22 mouse cellular contexts compared by ENCODE assay signal in the genomic region with DNA sequence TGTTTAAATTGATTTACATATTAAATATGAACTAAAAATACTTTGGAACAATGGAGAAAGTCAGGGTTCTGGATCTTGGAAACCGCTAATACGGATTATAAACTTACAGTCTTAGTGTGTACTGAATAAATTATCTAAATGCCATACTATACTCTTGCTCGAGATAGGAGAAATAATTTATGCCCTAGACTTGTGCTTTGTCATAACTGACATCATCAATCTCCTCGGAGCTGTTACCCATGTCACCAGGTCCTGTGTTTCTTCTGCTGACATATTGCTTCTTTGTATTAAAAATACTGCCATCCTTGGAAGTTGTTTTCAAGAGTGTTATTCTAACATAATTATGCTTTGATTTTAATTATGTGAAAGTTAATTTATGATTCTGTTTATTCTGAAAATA.
DNase-seq lines count a peak whose midpoint lies in the region; ATAC-seq and TF ChIP-seq lines count a peak whose summit lies in the region.
"Had no signal": no experiment of that assay in that cellular context is flagged by ENCODE, and none has a peak within 500 bp of the region (broad histone marks: within the 10 kb centered on the region; RNA-seq: fewer than 3 reads in every experiment).

No protein-coding gene starts in this region.

- 91% methylated on average over 4 of the region's 4 CpGs for WGBS in forebrain, embryonic 14.5 days
- WGBS in forebrain, embryonic 16.5 days, result 82% methylated on average over 4 of the region's 4 CpGs
- whole genome bisulfite sequencing in kidney, embryonic 14.5 days, result 60% methylated on average over 4 of the region's 4 CpGs
- WGBS in kidney, postnatal 0 days, result 50% methylated on average over 4 of the region's 4 CpGs
- 89% methylated on average over 4 of the region's 4 CpGs for WGBS in midbrain, embryonic 13.5 days

- no peaks in the 10 kb centered on the region for H3K4me1 ChIP-seq in forebrain, embryonic 14.5 days (ENCODE audit: control insufficient read depth, insufficient read depth, low read length)
- no peaks in the 10 kb centered on the region for H3K4me1 ChIP-seq in forebrain, embryonic 16.5 days (replicated peaks; ENCODE audit: control insufficient read depth, insufficient read depth, low read length)
- H3K4me1 ChIP-seq in kidney, embryonic 14.5 days (ENCODE audit: control insufficient read depth, insufficient read depth, low read length), result no peaks in the 10 kb centered on the region
- H3K4me1 ChIP-seq in kidney, postnatal 0 days (replicated peaks; ENCODE audit: insufficient read depth, low read length), result peaks cover 4% of the 10 kb centered on the region; the same call in 1 of the 2 replicates
- no peaks in the 10 kb centered on the region for H3K4me1 ChIP-seq in midbrain, embryonic 13.5 days (replicated peaks)
- H3K4me1 ChIP-seq: hindbrain, embryonic 12.5 days; hindbrain, embryonic 15.5 days had no signal

- no peak overlapping the region for H3K4me2 ChIP-seq in forebrain, embryonic 14.5 days (ENCODE audit: low read length)
- no peak overlapping the region for H3K4me2 ChIP-seq in forebrain, embryonic 16.5 days (ENCODE audit: low read length)
- no peak overlapping the region for H3K4me2 ChIP-seq in kidney, embryonic 14.5 days (replicated peaks; ENCODE audit: low read depth, low read length)
- H3K4me2 ChIP-seq in kidney, postnatal 0 days (ENCODE audit: low read length), result no peak overlapping the region
- no peak overlapping the region for H3K4me2 ChIP-seq in midbrain, embryonic 13.5 days (replicated peaks)
- H3K4me2 ChIP-seq: heart, embryonic 11.5 days; hindbrain, embryonic 12.5 days; hindbrain, embryonic 15.5 days had no signal

- no peak overlapping the region for H3K9ac ChIP-seq in forebrain, embryonic 14.5 days (ENCODE audit: low read length)
- no peak overlapping the region for H3K9ac ChIP-seq in forebrain, embryonic 16.5 days (replicated peaks; ENCODE audit: low read depth, low read length)
- no peak overlapping the region for H3K9ac ChIP-seq in kidney, embryonic 14.5 days (ENCODE audit: low read depth, low read length)
- no peak overlapping the region for H3K9ac ChIP-seq in kidney, postnatal 0 days (ENCODE audit: low read depth, low read length)
- no peak overlapping the region for H3K9ac ChIP-seq in midbrain, embryonic 13.5 days (replicated peaks)
- H3K9ac ChIP-seq: forebrain, postnatal 0 days; hindbrain, embryonic 12.5 days; hindbrain, embryonic 15.5 days had no signal

- ATAC-seq in forebrain, embryonic 14.5 days, result peak; percentile 26; the same call in 1 of the 2 replicates
- ATAC-seq in forebrain, embryonic 16.5 days, result no peak
- ATAC-seq in kidney, embryonic 14.5 days (ENCODE audit: low FRiP score, low TSS enrichment), result peak; percentile 69; the same call in 1 of the 2 replicates
- ATAC-seq in kidney, postnatal 0 days (replicated peaks; ENCODE audit: low FRiP score, low read depth), result 0 out of 2 replicates have a peak, but pooled peaks have one; percentile 43
- ATAC-seq in megakaryocyte progenitor cell, adult 5-6 weeks (replicated peaks; ENCODE audit: poor library complexity), result 0 out of 2 replicates have a peak, but pooled peaks have one; percentile 34
- ATAC-seq in midbrain, embryonic 13.5 days, result no peak

- no peaks in the 10 kb centered on the region for H3K9me3 ChIP-seq in forebrain, embryonic 14.5 days (replicated peaks; ENCODE audit: control insufficient read depth, low read length)
- H3K9me3 ChIP-seq in forebrain, embryonic 16.5 days (ENCODE audit: control insufficient read depth, low read length), result no peaks in the 10 kb centered on the region
- no peaks in the 10 kb centered on the region for H3K9me3 ChIP-seq in kidney, embryonic 14.5 days (ENCODE audit: control insufficient read depth, low read length)
- H3K9me3 ChIP-seq in kidney, postnatal 0 days (replicated peaks; ENCODE audit: low read length), result no peaks in the 10 kb centered on the region
- no peaks in the 10 kb centered on the region for H3K9me3 ChIP-seq in midbrain, embryonic 13.5 days
- H3K9me3 ChIP-seq: G1E; hindbrain, embryonic 12.5 days; hindbrain, embryonic 15.5 days had no signal

- H3K4me3 ChIP-seq in forebrain, embryonic 14.5 days (ENCODE audit: low read depth, low read length), result no peak overlapping the region
- no peak overlapping the region for H3K4me3 ChIP-seq in forebrain, embryonic 16.5 days (replicated peaks; ENCODE audit: low read length)
- no peak overlapping the region for H3K4me3 ChIP-seq in kidney, embryonic 14.5 days (ENCODE audit: low read length)
- no peak overlapping the region for H3K4me3 ChIP-seq in kidney, postnatal 0 days (replicated peaks; ENCODE audit: low read depth, low read length)
- no peak overlapping the region for H3K4me3 ChIP-seq in midbrain, embryonic 13.5 days (replicated peaks)
- H3K4me3 ChIP-seq: gastrocnemius, adult 2 months; hindbrain, embryonic 12.5 days; hindbrain, embryonic 15.5 days had no signal

- no peak overlapping the region for H3K27ac ChIP-seq in forebrain, embryonic 14.5 days (ENCODE audit: low read depth, low read length)
- no peak overlapping the region for H3K27ac ChIP-seq in forebrain, embryonic 16.5 days (ENCODE audit: low read length)
- no peak overlapping the region for H3K27ac ChIP-seq in kidney, embryonic 14.5 days (ENCODE audit: low read depth, low read length)
- no peak overlapping the region for H3K27ac ChIP-seq in kidney, postnatal 0 days
- H3K27ac ChIP-seq in midbrain, embryonic 13.5 days, result no peak overlapping the region
- H3K27ac ChIP-seq: hindbrain, embryonic 12.5 days; hindbrain, embryonic 15.5 days had no signal

- no peak for TF ChIP-seq CTCF in kidney, postnatal 0 days (IDR thresholded peaks at IDR 0.05; ENCODE audit: low read depth)

- no peak for DNase-seq in forebrain, embryonic 14.5 days (ENCODE audit: low spot score)
- DNase-seq in kidney, adult 8-10 months, result no peak
- DNase-seq in kidney, postnatal 0 days (ENCODE audit: low spot score), result peak; percentile 71
- no peak for DNase-seq in kidney, postnatal 14 days
- DNase-seq: B cell, adult 2 months; cerebellum, adult 18-20 months; cerebellum, adult 9-10 months; cerebellum, postnatal 14 days; gastrocnemius, postnatal 14 days; heart, adult 11 months had no signal

- no peaks in the 10 kb centered on the region for H3K27me3 ChIP-seq in forebrain, embryonic 14.5 days (replicated peaks; ENCODE audit: control insufficient read depth, insufficient read depth, low read length)
- no peaks in the 10 kb centered on the region for H3K27me3 ChIP-seq in forebrain, embryonic 16.5 days (replicated peaks; ENCODE audit: control insufficient read depth, insufficient read depth, low read length)
- no peaks in the 10 kb centered on the region for H3K27me3 ChIP-seq in kidney, embryonic 14.5 days (ENCODE audit: control insufficient read depth, insufficient read depth, low read length)
- no peaks in the 10 kb centered on the region for H3K27me3 ChIP-seq in kidney, postnatal 0 days (ENCODE audit: insufficient read depth, low read length)
- no peaks in the 10 kb centered on the region for H3K27me3 ChIP-seq in midbrain, embryonic 13.5 days
- H3K27me3 ChIP-seq: CH12.LX; hindbrain, embryonic 12.5 days; hindbrain, embryonic 15.5 days; Patski had no signal

- H3K36me3 ChIP-seq in forebrain, embryonic 14.5 days (ENCODE audit: control insufficient read depth, insufficient read depth, low read length), result peaks cover 27% of the 10 kb centered on the region
- H3K36me3 ChIP-seq in forebrain, embryonic 16.5 days (ENCODE audit: control insufficient read depth, insufficient read depth), result peaks cover 5% of the 10 kb centered on the region; the same call in 1 of the 2 replicates
- H3K36me3 ChIP-seq in kidney, embryonic 14.5 days (ENCODE audit: control insufficient read depth, insufficient read depth, low read length), result peaks cover 25% of the 10 kb centered on the region; the same call in 1 of the 2 replicates
- H3K36me3 ChIP-seq in kidney, postnatal 0 days (ENCODE audit: insufficient read depth, low read length), result peaks cover 13% of the 10 kb centered on the region; the same call in 1 of the 2 replicates
- H3K36me3 ChIP-seq in midbrain, embryonic 13.5 days, result peaks cover 34% of the 10 kb centered on the region

Comparison
In these comparisons a context has a peak if more than half of its experiments do, and no peak if none do; other contexts are left out.
1. ATAC-seq: peak in forebrain, embryonic 14.5 days (single experiment), kidney, embryonic 14.5 days (single experiment), kidney, postnatal 0 days (single experiment) and megakaryocyte progenitor cell, adult 5-6 weeks (single experiment); none in forebrain, embryonic 16.5 days (single experiment) and midbrain, embryonic 13.5 days (single experiment).